Mouse (Mus musculus): ENCODE measurements at regions not wholly inside any gene's neighbourhood (a gene's known extent, or its start where the extent isn't known, plus 50 kb on each side); places are given as distances from the start of the nearest gene placed in this dataset.

- no peak for ATAC-seq (replicated peaks; ENCODE audit: insufficient number of reproducible peaks, low FRiP score, low TSS enrichment, poor library complexity, severe bottlenecking)
Observed at GRCm38 (mm10) chr8:115830012-115830662, 122.5 kb upstream of the Maf start.

- ATAC-seq (replicated peaks; ENCODE audit: insufficient number of reproducible peaks, low FRiP score, low TSS enrichment, poor library complexity, severe bottlenecking), result no peak
Observed at GRCm38 (mm10) chr8:115826516-115826915, 118.9 kb upstream of the Maf start.

GRCm38 (mm10) chr8:115825899-115826502, 118.4 kb upstream of the Maf start:
- ATAC-seq (replicated peaks; ENCODE audit: insufficient number of reproducible peaks, low FRiP score, low TSS enrichment, poor library complexity, severe bottlenecking), result no peak

- ATAC-seq (replicated peaks; ENCODE audit: insufficient number of reproducible peaks, low FRiP score, low TSS enrichment, poor library complexity, severe bottlenecking), result no peak
Observed at GRCm38 (mm10) chr8:115824478-115824785, 116.8 kb upstream of the Maf start.

GRCm38 (mm10) chr8:115823673-115824477, 116.3 kb upstream of the Maf start:
- ATAC-seq (replicated peaks; ENCODE audit: insufficient number of reproducible peaks, low FRiP score, low TSS enrichment, poor library complexity, severe bottlenecking), result no peak

- ATAC-seq (replicated peaks; ENCODE audit: insufficient number of reproducible peaks, low FRiP score, low TSS enrichment, poor library complexity, severe bottlenecking), result no peak
Observed at GRCm38 (mm10) chr8:115813426-115813825, 105.8 kb upstream of the Maf start.

- ATAC-seq (replicated peaks; ENCODE audit: insufficient number of reproducible peaks, low FRiP score, low TSS enrichment, poor library complexity, severe bottlenecking), result no peak
Observed at GRCm38 (mm10) chr8:115806579-115806978, 99.0 kb upstream of the Maf start.

- ATAC-seq (replicated peaks; ENCODE audit: insufficient number of reproducible peaks, low FRiP score, low TSS enrichment, poor library complexity, severe bottlenecking), result no peak
Observed at GRCm38 (mm10) chr8:115806139-115806538, 98.5 kb upstream of the Maf start.

GRCm38 (mm10) chr8:115793587-115793986, 86.0 kb upstream of the Maf start:
- no peak for ATAC-seq (replicated peaks; ENCODE audit: insufficient number of reproducible peaks, low FRiP score, low TSS enrichment, poor library complexity, severe bottlenecking)

- no peak for ATAC-seq (replicated peaks; ENCODE audit: insufficient number of reproducible peaks, low FRiP score, low TSS enrichment, poor library complexity, severe bottlenecking)
Observed at GRCm38 (mm10) chr8:115788421-115788820, 80.8 kb upstream of the Maf start.

GRCm38 (mm10) chr8:115786185-115786584, 78.6 kb upstream of the Maf start:
- no peak for ATAC-seq (replicated peaks; ENCODE audit: insufficient number of reproducible peaks, low FRiP score, low TSS enrichment, poor library complexity, severe bottlenecking)

- ATAC-seq (replicated peaks; ENCODE audit: insufficient number of reproducible peaks, low FRiP score, low TSS enrichment, poor library complexity, severe bottlenecking), result no peak
Observed at GRCm38 (mm10) chr8:115785769-115786168, 78.2 kb upstream of the Maf start.

GRCm38 (mm10) chr8:115783364-115783763, 75.8 kb upstream of the Maf start:
- ATAC-seq (replicated peaks; ENCODE audit: insufficient number of reproducible peaks, low FRiP score, low TSS enrichment, poor library complexity, severe bottlenecking), result no peak

GRCm38 (mm10) chr8:115778433-115778832, 70.8 kb upstream of the Maf start:
- ATAC-seq (replicated peaks; ENCODE audit: insufficient number of reproducible peaks, low FRiP score, low TSS enrichment, poor library complexity, severe bottlenecking), result no peak

GRCm38 (mm10) chr8:115771060-115771459, 63.5 kb upstream of the Maf start:
- ATAC-seq (replicated peaks; ENCODE audit: insufficient number of reproducible peaks, low FRiP score, low TSS enrichment, poor library complexity, severe bottlenecking), result no peak

GRCm38 (mm10) chr8:115768631-115769030, 61.0 kb upstream of the Maf start:
- no peak for ATAC-seq (replicated peaks; ENCODE audit: insufficient number of reproducible peaks, low FRiP score, low TSS enrichment, poor library complexity, severe bottlenecking)

- ATAC-seq (replicated peaks; ENCODE audit: insufficient number of reproducible peaks, low FRiP score, low TSS enrichment, poor library complexity, severe bottlenecking), result no peak
Observed at GRCm38 (mm10) chr8:115766218-115766898, 58.8 kb upstream of the Maf start.

GRCm38 (mm10) chr8:115764551-115764950, 57.0 kb upstream of the Maf start:
- ATAC-seq (replicated peaks; ENCODE audit: insufficient number of reproducible peaks, low FRiP score, low TSS enrichment, poor library complexity, severe bottlenecking), result no peak

- no peak for ATAC-seq (replicated peaks; ENCODE audit: insufficient number of reproducible peaks, low FRiP score, low TSS enrichment, poor library complexity, severe bottlenecking)
Observed at GRCm38 (mm10) chr8:115758011-115758410, 50.4 kb upstream of the Maf start.
